Mouse (Mus musculus) mammary gland, adult 2 months (tissue): ENCODE measurements around the gene Mmachc. TPM values are rescaled to one million over a fixed set of nuclear protein-coding genes. Genes with fewer than 3 reads are reported as not detected.

Experiments used
- polyA plus RNA-seq: library from polyadenylated mRNA; depleted of rRNA; stranded (reverse); fragments of >200 nt; gene quantifications from 2 replicates; pipeline ENCODE4 v1.2.3, GENCODE M21; 2012; ENCODE audit warnings: low replicate concordance; rRNA removed

The Mmachc gene
- 12.9 and 28.5 TPM in 2 replicates for polyA plus RNA-seq

GRCm38 (mm10) chr4:116708201-116708764 is at the start of gene Mmachc, which contains the start of gene Ccdc163:
TSS of gene Mmachc (minus strand) at chr4:116708406.
TSS of gene Ccdc163 (plus strand) at chr4:116708509.

DNA sequence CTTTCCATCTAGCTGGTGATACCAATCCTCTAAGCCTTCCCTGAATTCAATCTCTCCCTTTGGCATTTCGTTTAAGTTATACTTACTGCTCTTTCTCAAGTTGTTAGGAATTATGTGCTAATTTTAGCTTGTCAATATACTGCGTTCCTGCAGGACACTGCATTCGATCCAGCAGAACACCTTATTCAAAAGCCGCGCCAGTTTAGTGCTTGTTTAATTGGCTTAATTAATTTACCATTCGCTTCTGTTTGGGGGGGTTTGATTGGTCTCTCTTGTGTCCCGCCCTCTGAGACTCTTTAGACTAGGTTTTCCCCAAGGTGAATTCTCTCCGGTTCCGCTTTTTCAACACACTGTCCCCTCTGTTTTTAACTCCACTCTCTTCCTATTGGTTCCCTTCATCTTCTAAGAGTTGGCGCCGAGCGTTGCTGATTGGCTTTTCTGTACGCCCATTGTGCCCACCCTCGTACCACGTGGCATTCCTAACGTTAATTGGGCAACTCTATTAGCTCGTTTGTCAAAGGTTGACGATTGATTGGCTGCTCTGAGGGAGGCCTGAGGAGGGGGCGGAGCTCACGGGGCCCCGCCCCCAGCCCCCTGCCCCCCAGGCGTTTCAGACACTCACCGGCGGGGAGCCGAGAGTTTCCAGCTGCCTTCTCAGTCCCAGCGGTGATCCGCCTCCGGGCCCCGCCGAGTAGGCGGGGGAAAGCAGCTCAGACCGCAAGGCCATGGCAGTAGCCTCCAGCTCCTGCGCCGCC is 12.3 kb upstream of the Mmachc start, which contains the start of gene Tesk2:
Tesk2 (plus strand) TSS at position 606 of the 755 bp plus-strand sequence.

GRCm38 (mm10) chr4:116685402-116686061 is 22.7 kb downstream of the Mmachc start, which contains the start of gene Prdx1:
TSS of gene Prdx1 (plus strand) at chr4:116685544.

Other genes with a start within 250 kb of the Mmachc start
- gene Mast2, start 244.2 kb downstream of the Mmachc start, polyA plus RNA-seq: 85.2 and 85.3 TPM in 2 replicates
- 1.0 and 2.6 TPM in 2 replicates for gene Ipp, start 200.9 kb downstream of the Mmachc start, polyA plus RNA-seq
- gene Tmem69, start 152.5 kb downstream of the Mmachc start, polyA plus RNA-seq: 3.9 and 13.3 TPM in 2 replicates
- 31.5 and 57.8 TPM in 2 replicates for gene Gpbp1l1, start 150.7 kb downstream of the Mmachc start, polyA plus RNA-seq
- 8.1 and 13.0 TPM in 2 replicates for gene Ccdc17, start 111.8 kb downstream of the Mmachc start, polyA plus RNA-seq
- gene Nasp, start 80.5 kb downstream of the Mmachc start, polyA plus RNA-seq: 1.8 and 2.9 TPM in 2 replicates
- gene Akr1a1, start 56.7 kb downstream of the Mmachc start, polyA plus RNA-seq: 558 and 588 TPM in 2 replicates
- gene Prdx1, start 22.9 kb downstream of the Mmachc start, polyA plus RNA-seq: 46.5 and 208 TPM in 2 replicates
- gene Ccdc163, start 103 bp upstream of the Mmachc start, polyA plus RNA-seq: 25.2 and 47.6 TPM in 2 replicates
- gene Tesk2, start 12.5 kb upstream of the Mmachc start, polyA plus RNA-seq: 3.0 and 3.9 TPM in 2 replicates
- 20.0 and 22.5 TPM in 2 replicates for gene Toe1, start 99.2 kb upstream of the Mmachc start, polyA plus RNA-seq
- gene Mutyh, start 99.3 kb upstream of the Mmachc start, polyA plus RNA-seq: 7.7 and 12.2 TPM in 2 replicates
- gene Hpdl, start 113.3 kb upstream of the Mmachc start, polyA plus RNA-seq: 2.0 and 2.8 TPM in 2 replicates
- gene Zswim5, start 169.0 kb upstream of the Mmachc start, polyA plus RNA-seq: 0.35 and 0.76 TPM in 2 replicates